Mouse (Mus musculus): ENCODE results near the gene Tarbp2. TPM values are rescaled to one million over a fixed set of nuclear protein-coding genes. Genes with fewer than 3 reads are reported as not detected.

Gene Tarbp2
- total RNA-seq, 2 experiments from 2014 or later, result 11.9 to 19.7 TPM

GRCm38 (mm10) chr15:102519211-102520141 is 1.5 kb downstream of the Tarbp2 start:
- ATAC-seq (replicated peaks; ENCODE audit: low FRiP score, poor library complexity, severe bottlenecking), result no peak

- no peak for ATAC-seq (replicated peaks; ENCODE audit: low FRiP score, poor library complexity, severe bottlenecking)
Measured at GRCm38 (mm10) chr15:102520416-102520815, 2.4 kb downstream of the Tarbp2 start.

GRCm38 (mm10) chr15:102521480-102521879 is 3.5 kb downstream of the Tarbp2 start:
- no peak for ATAC-seq (replicated peaks; ENCODE audit: low FRiP score, poor library complexity, severe bottlenecking)

- peak; percentile 73 for ATAC-seq (replicated peaks; ENCODE audit: low FRiP score, poor library complexity, severe bottlenecking)
Measured at GRCm38 (mm10) chr15:102524892-102525485, 7.0 kb downstream of the Tarbp2 start, which contains the start of gene Npff. TSS of gene Npff (minus strand) at chr15:102524942.

- no peak for ATAC-seq (replicated peaks; ENCODE audit: low FRiP score, poor library complexity, severe bottlenecking)
Measured at GRCm38 (mm10) chr15:102526111-102527002, 8.4 kb downstream of the Tarbp2 start.

GRCm38 (mm10) chr15:102527936-102528335 is 9.9 kb downstream of the Tarbp2 start:
- no peak for ATAC-seq (replicated peaks; ENCODE audit: low FRiP score, poor library complexity, severe bottlenecking)

- ATAC-seq (replicated peaks; ENCODE audit: low FRiP score, poor library complexity, severe bottlenecking), result no peak
Measured at GRCm38 (mm10) chr15:102528396-102528795, 10.4 kb downstream of the Tarbp2 start.

- no peak for ATAC-seq (replicated peaks; ENCODE audit: low FRiP score, poor library complexity, severe bottlenecking)
Measured at GRCm38 (mm10) chr15:102530566-102530965, 12.6 kb downstream of the Tarbp2 start.

GRCm38 (mm10) chr15:102531586-102531985 is 13.6 kb downstream of the Tarbp2 start:
- no peak for ATAC-seq (replicated peaks; ENCODE audit: low FRiP score, poor library complexity, severe bottlenecking)

- ATAC-seq (replicated peaks; ENCODE audit: low FRiP score, poor library complexity, severe bottlenecking), result no peak
Measured at GRCm38 (mm10) chr15:102532106-102532900, 14.3 kb downstream of the Tarbp2 start.

GRCm38 (mm10) chr15:102533926-102534325 is 15.9 kb downstream of the Tarbp2 start:
- ATAC-seq (replicated peaks; ENCODE audit: low FRiP score, poor library complexity, severe bottlenecking), result no peak

- no peak for ATAC-seq (replicated peaks; ENCODE audit: low FRiP score, poor library complexity, severe bottlenecking)
Measured at GRCm38 (mm10) chr15:102544801-102545200, 26.8 kb downstream of the Tarbp2 start.

GRCm38 (mm10) chr15:102546246-102546645 is 28.3 kb downstream of the Tarbp2 start:
- no peak for ATAC-seq (replicated peaks; ENCODE audit: low FRiP score, poor library complexity, severe bottlenecking)

- no peak for ATAC-seq (replicated peaks; ENCODE audit: low FRiP score, poor library complexity, severe bottlenecking)
Measured at GRCm38 (mm10) chr15:102546677-102547427, 28.9 kb downstream of the Tarbp2 start.

GRCm38 (mm10) chr15:102547478-102547877 is 29.5 kb downstream of the Tarbp2 start:
- ATAC-seq (replicated peaks; ENCODE audit: low FRiP score, poor library complexity, severe bottlenecking), result no peak

- ATAC-seq (replicated peaks; ENCODE audit: low FRiP score, poor library complexity, severe bottlenecking), result no peak
Measured at GRCm38 (mm10) chr15:102552599-102552998, 34.6 kb downstream of the Tarbp2 start.

GRCm38 (mm10) chr15:102555581-102555980 is 37.6 kb downstream of the Tarbp2 start:
- ATAC-seq (replicated peaks; ENCODE audit: low FRiP score, poor library complexity, severe bottlenecking), result no peak

- ATAC-seq (replicated peaks; ENCODE audit: low FRiP score, poor library complexity, severe bottlenecking), result no peak
Measured at GRCm38 (mm10) chr15:102557580-102557979, 39.6 kb downstream of the Tarbp2 start.

- no peak for ATAC-seq (replicated peaks; ENCODE audit: low FRiP score, poor library complexity, severe bottlenecking)
Measured at GRCm38 (mm10) chr15:102562491-102562890, 44.5 kb downstream of the Tarbp2 start.
